Mouse (Mus musculus): ENCODE measurements at regions not wholly inside any gene's neighbourhood (a gene's known extent, or its start where the extent isn't known, plus 50 kb on each side); places are given as distances from the start of the nearest gene placed in this dataset.

DNA sequence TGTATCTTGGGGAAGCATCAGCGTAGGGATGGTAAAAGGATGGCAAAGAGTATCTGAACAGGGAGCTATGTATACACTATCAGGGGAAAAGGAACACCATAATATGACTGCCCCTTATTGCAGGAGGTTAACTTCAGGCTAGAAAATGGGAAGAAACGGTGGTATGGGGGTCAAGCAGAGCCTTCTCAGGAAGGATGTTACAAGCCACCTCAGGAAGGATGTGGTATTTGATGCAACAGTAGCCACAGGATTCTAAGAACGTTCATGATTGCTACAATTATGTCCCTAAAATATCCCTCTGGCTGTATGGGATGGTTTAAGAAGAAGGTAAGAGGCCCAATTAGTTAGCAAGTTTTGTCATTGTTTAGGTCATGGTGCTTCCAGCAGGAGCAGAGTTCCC, 249.5 kb downstream of the Inhba start:
- no peak for TF ChIP-seq CTCF (IDR thresholded peaks at IDR 0.05; ENCODE audit: low read depth)
- TF ChIP-seq EP300 (IDR thresholded peaks at IDR 0.05; ENCODE audit: low read depth), result no peak
